Mouse (Mus musculus) heart, embryonic 13.5 days (tissue): ENCODE measurements around the gene Foxj3. TPM values are rescaled to one million over a fixed set of nuclear protein-coding genes. Genes with fewer than 3 reads are reported as not detected.

Experiments used
- ATAC-seq: fragments of 200-750 bp; cut with Nextera tagmentation; 2 replicates; pipeline ENCODE4 v1.8.0; 2017; ENCODE audit warnings: moderate TSS enrichment; ENCODE audit not compliant: insufficient number of reproducible peaks, low FRiP score, low TSS enrichment; ENCODE audit errors: extremely low read depth
- H3K27ac ChIP-seq: fragments of 300-500 bp; sonication (generic); replicated peaks from 2 replicates; pipeline ENCODE4 v1.5.1; 2015; ENCODE audit warnings: moderate library complexity, mild to moderate bottlenecking, inconsistent platforms
- H3K27me3 ChIP-seq: fragments of 300-500 bp; sonication (generic); replicated peaks from 2 replicates; pipeline ENCODE4 v1.6.1; 2015; ENCODE audit warnings: mild to moderate bottlenecking, inconsistent platforms
- H3K36me3 ChIP-seq: fragments of 300-500 bp; sonication (generic); 2 replicates; pipeline ENCODE4 v1.6.1; 2015; ENCODE audit warnings: mild to moderate bottlenecking, inconsistent platforms
- H3K4me1 ChIP-seq: fragments of 300-500 bp; sonication (generic); 2 replicates; pipeline ENCODE4 v1.6.1; 2015; ENCODE audit warnings: inconsistent platforms
- H3K4me2 ChIP-seq: fragments of 300-500 bp; sonication (generic); 2 replicates; pipeline ENCODE4 v1.6.1; 2015; ENCODE audit warnings: inconsistent platforms, mild to moderate bottlenecking, moderate library complexity
- H3K4me3 ChIP-seq: fragments of 300-500 bp; sonication (generic); 2 replicates; pipeline ENCODE4 v1.5.1; 2015; ENCODE audit warnings: moderate library complexity, mild to moderate bottlenecking, inconsistent platforms
- H3K9ac ChIP-seq: fragments of 300-500 bp; sonication (generic); 2 replicates; pipeline ENCODE4 v1.6.1; 2015; ENCODE audit warnings: inconsistent platforms, mild to moderate bottlenecking, moderate library complexity
- H3K9me3 ChIP-seq: fragments of 300-500 bp; sonication (generic); 2 replicates; pipeline ENCODE4 v1.6.1; 2016; ENCODE audit warnings: inconsistent platforms
- WGBS: fragments of 180-500 bp; shearing (Covaris S2); methylation state at CpG from one replicate; pipeline ENCODE4 v1.1.7; 2015; ENCODE audit warnings: mixed read lengths; 5-methylcytosine and 5-hydroxymethylcytosine counted together
- polyA plus RNA-seq: library from polyadenylated mRNA; unstranded; fragments of >200 nt; fragmentation: Nextera tagmentation; extraction: Ambion mirVana; gene quantifications from 2 replicates; pipeline ENCODE4 v1.2.1, GENCODE M21; 2015

Foxj3 gene
- polyA plus RNA-seq, 1 experiment from 2014 or later = 19.1 TPM

DNA sequence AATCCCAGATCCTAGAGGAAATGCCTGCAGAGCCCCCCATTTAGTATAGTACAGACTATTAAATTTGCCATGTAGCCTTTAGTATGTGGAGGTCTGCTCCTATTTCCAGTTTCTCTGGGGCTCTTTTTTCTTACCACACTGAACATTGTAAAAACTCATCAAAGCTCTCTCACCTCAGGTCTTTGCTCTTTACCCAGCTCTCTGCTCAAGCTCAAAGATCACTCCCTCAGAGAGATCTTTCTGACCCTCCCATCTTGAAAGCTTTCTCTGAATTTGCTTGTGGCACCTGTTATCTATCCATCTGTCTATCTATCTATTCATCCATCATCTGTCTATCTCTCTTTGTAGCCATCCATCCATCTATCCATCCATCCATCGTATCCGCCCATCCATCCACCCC lies 128.4 kb downstream of the Foxj3 start:
- Histone ChIP-seq H3K27me3 (no peaks in the 10 kb centered on the region), H3K27ac (no peak overlapping the region)

GRCm38 (mm10) chr4:119666116-119666515 lies 129.3 kb downstream of the Foxj3 start:
- Histone ChIP-seq H3K9me3 (no peaks in the 10 kb centered on the region), H3K4me3 (no peak overlapping the region), H3K27me3 (no peaks in the 10 kb centered on the region), H3K4me2 (no peak overlapping the region), H3K36me3 (no peaks in the 10 kb centered on the region), H3K9ac (no peak overlapping the region), H3K4me1 (peaks cover 60% of the 10 kb centered on the region), H3K27ac (peak overlapping the region; percentile 49; the same call in 1 of the 2 replicates)
- ATAC-seq = no peak
- WGBS = 31% methylated on average over 8 of the region's 8 CpGs

More for the DNA sequence above, 128.4 kb downstream of the Foxj3 start:
- Histone ChIP-seq H3K4me2 (no peak overlapping the region), H3K4me3 (no peak overlapping the region), H3K9ac (no peak overlapping the region), H3K36me3 (no peaks in the 10 kb centered on the region), H3K4me1 (peaks cover 56% of the 10 kb centered on the region), H3K9me3 (no peaks in the 10 kb centered on the region)
- no peak for ATAC-seq
- WGBS = 94% methylated on average over 2 of the region's 2 CpGs

DNA sequence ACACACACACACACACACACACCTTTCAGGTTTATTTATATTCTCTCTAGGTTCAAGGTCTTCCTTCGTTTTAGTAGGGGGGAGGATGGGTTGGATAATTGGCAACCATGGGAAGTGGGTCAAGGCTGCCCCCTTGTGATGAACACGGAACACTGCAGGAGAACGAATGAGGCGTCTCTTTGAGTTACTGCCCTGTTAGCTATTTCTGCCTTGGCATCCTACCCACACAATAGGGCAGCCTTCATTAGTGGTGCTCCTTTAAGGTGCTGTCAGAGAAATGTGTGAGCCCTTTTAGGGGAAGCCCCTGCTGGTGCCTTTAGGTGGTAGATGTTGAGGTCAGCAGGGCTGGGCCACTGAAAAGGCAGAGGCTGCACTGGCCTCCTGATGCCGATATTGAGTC lies 130.7 kb downstream of the Foxj3 start:
- Histone ChIP-seq H3K27ac (no peak overlapping the region), H3K9me3 (no peaks in the 10 kb centered on the region), H3K4me2 (no peak overlapping the region), H3K4me3 (no peak overlapping the region), H3K27me3 (no peaks in the 10 kb centered on the region), H3K9ac (no peak overlapping the region), H3K4me1 (peaks cover 59% of the 10 kb centered on the region), H3K36me3 (no peaks in the 10 kb centered on the region)
- no peak for ATAC-seq
- WGBS = 21% methylated on average over 5 of the region's 5 CpGs

DNA sequence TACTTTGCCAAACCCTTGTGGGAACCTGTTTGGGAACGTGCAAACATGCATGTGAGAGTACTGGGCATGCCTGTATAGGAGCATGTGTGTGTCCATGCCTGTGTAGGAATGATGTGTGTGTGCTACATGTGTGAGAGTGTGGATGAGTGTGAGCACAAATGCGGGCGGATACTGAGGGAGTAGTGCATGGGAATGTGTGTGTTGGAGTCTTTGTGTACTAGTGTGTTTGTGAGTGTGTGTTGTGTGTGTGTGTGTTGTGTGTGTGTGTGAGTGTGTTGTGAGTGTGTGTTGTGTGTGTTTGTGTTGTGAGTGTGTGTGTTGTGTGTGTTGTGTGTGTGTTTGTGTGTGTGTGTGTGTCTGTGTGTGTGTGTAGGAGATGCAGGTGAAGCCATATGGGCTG lies 131.4 kb downstream of the Foxj3 start:
- Histone ChIP-seq H3K4me3 (no peak overlapping the region), H3K4me2 (no peak overlapping the region), H3K4me1 (peaks cover 55% of the 10 kb centered on the region), H3K9me3 (no peaks in the 10 kb centered on the region), H3K27me3 (no peaks in the 10 kb centered on the region), H3K36me3 (no peaks in the 10 kb centered on the region), H3K9ac (no peak overlapping the region), H3K27ac (no peak overlapping the region)
- 84% methylated on average over 3 of the region's 3 CpGs for WGBS
- ATAC-seq = no peak

DNA sequence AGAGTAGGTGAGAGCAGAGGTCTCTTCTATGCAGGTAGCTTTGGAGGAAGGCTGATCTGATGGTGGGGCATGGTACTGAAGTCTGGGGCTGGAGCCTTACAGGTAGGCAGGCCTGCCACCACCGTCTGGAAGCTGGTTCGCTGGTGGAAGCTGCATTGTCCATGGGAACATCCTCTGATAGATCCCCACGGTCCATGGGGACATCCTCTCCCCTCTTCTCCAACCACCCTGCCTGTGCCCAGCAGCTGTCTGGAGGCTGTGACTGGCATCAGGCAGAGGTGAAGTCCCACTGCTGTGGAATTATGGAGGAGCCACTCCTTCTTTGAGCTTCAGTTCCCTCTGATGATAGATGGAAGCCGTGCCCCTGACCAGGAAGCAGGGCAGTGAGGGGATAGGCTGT lies 131.8 kb downstream of the Foxj3 start:
- Histone ChIP-seq H3K9ac (no peak overlapping the region), H3K4me3 (no peak overlapping the region), H3K9me3 (no peaks in the 10 kb centered on the region), H3K36me3 (no peaks in the 10 kb centered on the region), H3K27ac (no peak overlapping the region), H3K4me2 (no peak overlapping the region), H3K27me3 (no peaks in the 10 kb centered on the region), H3K4me1 (peaks cover 53% of the 10 kb centered on the region)
- 62% methylated on average over 4 of the region's 4 CpGs for WGBS
- no peak for ATAC-seq

GRCm38 (mm10) chr4:119669356-119670209 lies 132.8 kb downstream of the Foxj3 start:
- Histone ChIP-seq H3K9ac (no peak overlapping the region), H3K9me3 (no peaks in the 10 kb centered on the region), H3K27me3 (no peaks in the 10 kb centered on the region), H3K4me2 (no peak overlapping the region), H3K36me3 (no peaks in the 10 kb centered on the region), H3K4me3 (no peak overlapping the region), H3K27ac (no peak overlapping the region), H3K4me1 (peaks cover 44% of the 10 kb centered on the region)
- 68% methylated on average over 10 of the region's 10 CpGs for WGBS
- no peak for ATAC-seq

- Histone ChIP-seq H3K27ac (no peak overlapping the region), H3K9me3 (no peaks in the 10 kb centered on the region), H3K27me3 (no peaks in the 10 kb centered on the region), H3K4me3 (no peak overlapping the region), H3K36me3 (no peaks in the 10 kb centered on the region), H3K9ac (no peak overlapping the region), H3K4me1 (peaks cover 40% of the 10 kb centered on the region), H3K4me2 (no peak overlapping the region)
- WGBS = 56% methylated on average over 7 of the region's 7 CpGs
- ATAC-seq = no peak
Measured at GRCm38 (mm10) chr4:119670210-119670555, 133.4 kb downstream of the Foxj3 start.

DNA sequence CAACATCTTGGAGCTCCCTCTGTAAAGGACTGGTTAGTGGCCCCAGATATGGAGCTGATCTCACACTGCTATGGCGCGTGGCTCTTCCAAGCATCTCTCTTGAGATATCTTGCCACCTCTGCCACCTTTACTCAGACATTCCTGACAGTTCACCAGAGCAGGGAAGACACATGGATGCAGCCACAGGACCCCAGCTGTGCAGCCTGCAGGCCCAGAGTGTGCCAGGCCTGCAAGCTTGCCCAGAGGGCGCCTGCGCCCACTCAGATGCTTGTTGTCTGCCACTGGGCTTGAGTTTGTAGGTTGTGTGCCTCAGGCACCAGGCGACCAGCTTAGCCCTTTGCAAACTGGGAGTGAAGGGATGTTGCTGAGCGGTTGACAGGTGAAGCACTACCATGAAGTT lies 133.9 kb downstream of the Foxj3 start:
- no peak overlapping the region for H3K4me2 ChIP-seq
- H3K27ac ChIP-seq = no peak overlapping the region
- H3K4me1 ChIP-seq = peaks cover 35% of the 10 kb centered on the region
- H3K9me3 ChIP-seq = no peaks in the 10 kb centered on the region
- 74% methylated on average over 6 of the region's 6 CpGs for WGBS
- no peak overlapping the region for H3K4me3 ChIP-seq
- H3K9ac ChIP-seq = no peak overlapping the region
- H3K36me3 ChIP-seq = no peaks in the 10 kb centered on the region
- H3K27me3 ChIP-seq = no peaks in the 10 kb centered on the region
- ATAC-seq = no peak

- ATAC-seq = no peak
- WGBS = 53% methylated on average over 9 of the region's 9 CpGs
- Histone ChIP-seq H3K36me3 (no peaks in the 10 kb centered on the region), H3K27ac (no peak overlapping the region), H3K4me3 (no peak overlapping the region), H3K9ac (no peak overlapping the region), H3K27me3 (no peaks in the 10 kb centered on the region), H3K4me1 (peaks cover 30% of the 10 kb centered on the region), H3K9me3 (no peaks in the 10 kb centered on the region), H3K4me2 (no peak overlapping the region)
Measured at GRCm38 (mm10) chr4:119671164-119671563, 134.4 kb downstream of the Foxj3 start.

DNA sequence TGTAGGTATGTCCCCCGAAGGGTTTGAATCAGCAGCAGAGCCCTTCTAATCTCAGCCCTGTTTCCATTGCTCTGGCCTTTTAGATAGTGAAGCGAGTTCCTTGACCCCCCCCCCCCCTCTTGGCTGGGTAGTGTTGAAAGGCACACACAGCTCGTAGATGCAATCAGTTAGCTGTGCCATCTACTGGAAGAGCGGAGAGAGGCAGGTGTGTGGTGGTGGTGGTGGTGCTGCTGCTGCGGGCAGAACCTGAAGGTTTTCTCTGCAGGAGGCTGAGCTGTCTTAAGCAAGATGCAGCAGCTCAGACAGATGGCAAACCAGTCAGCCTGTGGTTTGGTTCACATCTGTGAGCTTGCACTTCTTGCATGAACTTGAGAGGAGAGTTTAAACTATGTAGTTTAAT lies 135.9 kb downstream of the Foxj3 start:
- Histone ChIP-seq H3K27me3 (no peaks in the 10 kb centered on the region), H3K36me3 (no peaks in the 10 kb centered on the region), H3K9me3 (no peaks in the 10 kb centered on the region), H3K9ac (no peak overlapping the region), H3K27ac (no peak overlapping the region), H3K4me1 (peaks cover 27% of the 10 kb centered on the region), H3K4me3 (no peak overlapping the region), H3K4me2 (no peak overlapping the region)
- WGBS = 15% methylated on average over 5 of the region's 5 CpGs
- no peak for ATAC-seq
